Mouse (Mus musculus) brown adipose tissue, adult 24 weeks (tissue): ENCODE data around the gene Nfe2l2. TPM values are rescaled to one million over a fixed set of nuclear protein-coding genes. Genes with fewer than 3 reads are reported as not detected.

Experiments used
- H3K27ac ChIP-seq: fragments of 200-500 bp; replicated peaks from 2 replicates; pipeline ENCODE4 v1.5.1; 2012; ENCODE audit warnings: low read depth, mild to moderate bottlenecking, low read length
- H3K4me1 ChIP-seq: fragments of 200-500 bp; 2 replicates; pipeline ENCODE4 v1.6.1; 2012; ENCODE audit warnings: low read length, mixed read lengths; ENCODE audit not compliant: control insufficient read depth, insufficient read depth, insufficient read length
- H3K4me3 ChIP-seq: fragments of 200-500 bp; 2 replicates; pipeline ENCODE4 v1.5.1; 2012; ENCODE audit warnings: low read depth, mild to moderate bottlenecking, low read length, moderate library complexity; ENCODE audit not compliant: insufficient read depth
- polyA plus RNA-seq: library from polyadenylated mRNA; stranded (reverse); fragments of >200 nt; gene quantifications from 2 replicates; pipeline ENCODE4 v1.2.4, GENCODE M21; 2012; ENCODE audit not compliant: missing spikeins, insufficient read depth, insufficient read length

Nfe2l2 gene
- polyA plus RNA-seq, 1 experiment: 50.2 TPM

GRCm38 (mm10) chr2:75723481-75723880 is 19.0 kb upstream of the Nfe2l2 start:
- H3K27ac ChIP-seq: no peak overlapping the region
- 0 out of 2 replicates have a peak, but pooled peaks cover 2% of the 10 kb centered on the region for H3K4me1 ChIP-seq
- no peak overlapping the region for H3K4me3 ChIP-seq

DNA sequence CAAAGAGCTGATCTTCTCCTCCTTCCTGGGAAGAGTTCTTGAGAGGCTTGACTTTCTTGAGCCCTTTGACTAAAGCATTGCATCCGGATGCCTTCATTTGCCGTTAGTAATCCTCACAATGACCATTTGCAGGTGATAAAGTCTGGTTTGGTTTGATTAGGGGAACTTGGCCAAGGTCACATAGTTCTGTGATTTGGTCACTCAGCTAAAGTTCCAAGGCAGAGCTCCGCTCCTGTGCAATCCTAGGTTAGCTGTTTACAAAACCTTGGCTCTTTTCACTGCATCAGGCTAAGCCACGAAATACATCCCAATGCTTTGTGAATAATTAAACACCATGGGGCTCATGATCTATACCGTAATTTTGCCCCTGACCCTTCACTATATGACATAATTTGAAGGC is 18.5 kb upstream of the Nfe2l2 start:
- no peak overlapping the region for H3K4me3 ChIP-seq
- H3K4me1 ChIP-seq: 0 out of 2 replicates have a peak, but pooled peaks cover 2% of the 10 kb centered on the region
- H3K27ac ChIP-seq: no peak overlapping the region

DNA sequence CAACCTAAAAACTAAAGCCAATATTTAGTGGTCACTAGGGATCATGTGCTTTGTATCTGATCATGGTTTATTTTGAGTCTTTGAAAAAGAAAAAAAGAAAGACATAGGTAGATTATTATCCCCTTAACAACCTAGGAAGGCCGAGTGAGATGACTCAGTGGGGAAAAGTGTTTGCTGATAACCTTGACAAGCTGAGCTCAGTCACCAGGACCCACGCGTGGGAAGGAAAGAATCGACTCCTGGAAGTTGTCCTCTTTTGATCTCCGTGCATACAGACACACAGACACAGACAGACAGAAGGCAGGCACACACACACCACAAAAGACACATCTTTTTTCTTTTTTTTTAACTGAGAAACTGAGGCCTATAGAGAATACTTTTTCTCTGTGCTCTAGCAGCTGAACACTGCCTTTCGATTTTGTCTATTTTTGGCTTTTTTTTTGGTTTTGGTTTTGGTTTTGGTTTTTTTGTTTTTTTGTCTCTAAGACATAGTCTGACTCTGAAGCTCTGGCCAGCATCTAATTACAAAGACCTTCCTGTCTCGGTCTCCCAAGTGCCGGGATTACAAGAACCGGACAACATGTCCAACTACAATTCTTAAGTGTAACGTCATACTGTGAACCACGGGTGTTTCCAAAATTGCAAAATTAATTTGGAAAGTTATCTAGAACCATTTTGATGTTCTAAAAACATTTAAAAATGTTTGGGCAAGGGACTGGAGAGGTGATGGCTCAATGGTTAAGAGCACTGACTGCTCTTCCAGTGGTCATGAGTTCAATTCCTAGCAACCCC is 16.0 kb upstream of the Nfe2l2 start:
- H3K4me3 ChIP-seq: no peak overlapping the region
- 0 out of 2 replicates have a peak, but pooled peaks cover 2% of the 10 kb centered on the region for H3K4me1 ChIP-seq
- H3K27ac ChIP-seq: peak overlapping the region; percentile 35; the same call in 1 of the 2 replicates

DNA sequence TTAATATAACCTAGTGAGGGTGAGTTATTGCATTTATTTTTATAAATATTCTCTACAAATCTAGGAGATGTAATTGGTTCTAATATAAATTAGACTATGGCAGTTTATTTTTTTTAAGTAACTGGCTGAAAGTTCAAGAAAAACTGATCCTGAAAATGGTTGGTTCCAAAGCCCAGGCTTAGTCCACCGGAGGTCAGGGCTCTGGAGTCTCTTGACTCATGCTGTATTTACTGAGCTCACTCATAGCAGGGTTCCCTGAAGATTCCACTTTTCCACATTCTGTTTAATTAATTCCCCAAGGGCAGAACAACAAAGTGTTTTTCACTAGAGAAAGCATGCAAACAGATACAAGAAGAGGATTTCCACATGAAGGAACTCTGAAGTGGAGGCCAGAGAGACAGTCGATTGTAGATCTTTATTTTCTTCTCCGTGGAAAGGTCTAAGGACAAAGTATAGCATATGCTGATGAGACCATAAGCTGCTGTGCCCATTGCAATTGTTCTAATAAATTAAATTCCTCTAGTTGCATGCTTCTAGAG is 15.0 kb upstream of the Nfe2l2 start:
- Histone ChIP-seq H3K4me3 (no peak overlapping the region), H3K4me1 (0 out of 2 replicates have a peak, but pooled peaks cover 2% of the 10 kb centered on the region), H3K27ac (no peak overlapping the region)

GRCm38 (mm10) chr2:75716046-75717016 is 11.9 kb upstream of the Nfe2l2 start:
- Histone ChIP-seq H3K4me1 (0 out of 2 replicates have a peak, but pooled peaks cover 2% of the 10 kb centered on the region), H3K27ac (no peak overlapping the region), H3K4me3 (no peak overlapping the region)

GRCm38 (mm10) chr2:75714766-75715165 is 10.3 kb upstream of the Nfe2l2 start:
- Histone ChIP-seq H3K27ac (no peak overlapping the region), H3K4me1 (no peaks in the 10 kb centered on the region), H3K4me3 (no peak overlapping the region)

- Histone ChIP-seq H3K27ac (no peak overlapping the region), H3K4me3 (no peak overlapping the region)
These were observed 8.6 kb upstream of the Nfe2l2 start for GRCm38 (mm10) chr2:75713083-75713482.

GRCm38 (mm10) chr2:75707420-75707819 is 3.0 kb upstream of the Nfe2l2 start:
- Histone ChIP-seq H3K27ac (no peak overlapping the region), H3K4me1 (peaks cover 4% of the 10 kb centered on the region; the same call in 1 of the 2 replicates), H3K4me3 (no peak overlapping the region)

More at GRCm38 (mm10) chr2:75713083-75713482, 8.6 kb upstream of the Nfe2l2 start:
- no peaks in the 10 kb centered on the region for H3K4me1 ChIP-seq

DNA sequence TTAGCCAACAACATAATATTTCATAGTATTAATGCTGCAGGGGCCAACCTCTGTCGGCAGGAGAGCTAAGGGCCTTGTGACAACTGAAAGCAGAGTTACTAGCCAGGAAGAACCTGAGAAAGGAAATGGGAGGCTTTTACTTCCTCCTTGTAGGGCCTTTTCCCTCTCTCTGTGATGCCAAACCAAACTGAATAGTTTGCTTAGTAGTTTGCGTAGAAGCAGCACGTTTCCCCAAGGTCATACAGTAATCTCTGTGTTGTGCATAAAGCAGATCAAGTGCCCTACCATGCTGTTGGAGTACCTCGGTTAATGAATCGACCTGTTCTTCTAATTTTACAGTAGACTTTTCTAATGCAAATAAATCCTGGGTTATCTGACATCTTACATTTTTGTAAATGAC is 2.0 kb upstream of the Nfe2l2 start:
- Histone ChIP-seq H3K27ac (no peak overlapping the region), H3K4me1 (peaks cover 5% of the 10 kb centered on the region; the same call in 1 of the 2 replicates), H3K4me3 (no peak overlapping the region)

DNA sequence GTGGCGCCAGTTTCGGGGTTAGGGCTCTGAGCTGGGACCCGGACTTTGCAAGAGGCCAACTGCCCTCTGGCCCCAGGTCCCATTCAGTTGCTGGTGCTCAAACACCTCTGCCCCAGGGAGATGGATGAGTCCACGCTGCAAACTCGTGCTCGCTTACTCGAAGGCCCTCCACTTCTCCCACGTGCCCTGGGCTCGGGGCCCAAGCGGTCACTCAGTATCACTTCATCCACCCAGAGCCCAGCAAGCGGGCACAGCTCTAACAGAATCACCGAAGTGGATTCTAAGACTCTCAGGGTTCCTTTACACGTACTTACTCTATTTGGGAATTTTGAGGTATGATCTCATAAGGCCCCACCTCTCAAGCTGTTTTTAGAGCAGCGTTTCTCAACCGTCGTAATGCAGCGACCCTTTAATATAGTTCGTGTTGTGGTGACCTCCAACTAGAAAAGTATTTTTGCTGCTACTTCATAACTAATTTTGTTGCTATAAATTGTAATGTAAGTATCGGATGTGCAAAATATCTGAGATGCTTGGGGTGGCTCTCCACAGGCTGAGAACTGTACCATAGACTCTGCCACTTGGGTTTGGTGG is 816 bp upstream of the Nfe2l2 start:
- Histone ChIP-seq H3K27ac (peak overlapping the region; percentile 64), H3K4me3 (peak overlapping the region; percentile 76), H3K4me1 (peaks cover 10% of the 10 kb centered on the region; the same call in 1 of the 2 replicates)

- peak overlapping the region; percentile 96 for H3K27ac ChIP-seq
- H3K4me3 ChIP-seq: peak overlapping the region; percentile 79
- H3K4me1 ChIP-seq: peaks cover 19% of the 10 kb centered on the region
These were observed 863 bp downstream of the Nfe2l2 start for GRCm38 (mm10) chr2:75703375-75704181.

DNA sequence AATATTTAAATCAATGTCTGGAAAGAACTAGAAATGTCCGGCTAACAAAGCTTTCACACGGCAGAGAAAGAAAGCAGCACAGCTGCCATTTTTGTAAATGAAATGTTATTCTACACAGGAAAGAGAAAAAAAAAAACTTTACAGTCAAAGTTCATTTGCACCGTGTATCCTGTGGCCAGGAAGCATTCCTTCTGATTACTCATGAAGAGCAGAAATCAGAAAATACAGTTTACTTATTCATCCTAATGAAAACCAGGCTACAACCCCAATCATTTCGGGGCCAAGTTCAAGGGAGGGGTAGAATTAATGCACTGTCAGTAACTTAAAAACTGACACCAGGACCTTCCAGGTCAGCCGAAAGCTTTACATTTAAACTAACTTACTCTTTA is 1.9 kb downstream of the Nfe2l2 start:
- H3K4me1 ChIP-seq: peaks cover 27% of the 10 kb centered on the region

DNA sequence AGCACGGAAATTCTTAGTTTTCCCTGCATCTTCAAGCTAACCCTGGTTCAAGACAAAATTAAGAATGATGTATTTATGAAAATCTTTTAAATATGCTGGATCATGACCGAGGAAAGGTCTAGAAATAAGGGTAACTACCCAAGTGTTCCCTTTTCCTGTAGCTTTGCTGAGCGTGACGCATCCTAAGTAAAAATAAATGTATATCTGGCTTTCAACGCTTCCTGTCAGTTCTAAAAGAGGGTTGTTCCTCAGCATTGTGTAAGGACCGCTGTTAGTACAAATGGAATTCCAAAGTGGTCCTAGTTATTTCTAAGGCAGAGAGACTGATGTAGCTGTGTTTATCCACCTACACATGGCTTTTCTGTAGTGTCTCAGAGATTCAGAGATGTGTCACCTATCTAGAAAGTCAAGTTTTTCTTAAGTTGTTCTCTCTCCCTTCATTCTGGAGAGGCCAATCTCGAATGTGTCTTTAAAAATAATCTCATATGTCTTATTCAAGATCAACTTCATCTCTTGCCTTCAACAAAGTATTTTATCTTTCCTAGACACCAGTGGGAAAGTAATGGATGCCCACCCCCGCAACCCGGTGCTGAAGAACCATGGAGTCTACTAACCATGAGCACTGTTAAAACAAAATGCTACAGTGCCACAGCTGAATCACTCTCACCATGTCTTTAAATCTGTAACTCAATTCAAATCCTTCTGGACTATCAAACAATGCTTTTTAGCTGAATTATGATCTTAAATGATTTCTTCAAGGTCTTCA is 2.4 kb downstream of the Nfe2l2 start:
- Histone ChIP-seq H3K4me3 (peak overlapping the region; percentile 46), H3K4me1 (peaks cover 31% of the 10 kb centered on the region), H3K27ac (peak overlapping the region; percentile 81)

More for the DNA sequence above, 1.9 kb downstream of the Nfe2l2 start:
- Histone ChIP-seq H3K27ac (peak overlapping the region; percentile 81), H3K4me3 (peak overlapping the region; percentile 79)
